Mouse (Mus musculus) kidney, embryonic 14.5 days (tissue): ENCODE measurements around the gene Cep78. TPM values are rescaled to one million over a fixed set of nuclear protein-coding genes. Genes with fewer than 3 reads are reported as not detected.
A peak's percentile ranks its signal among the peaks of the same experiment; 100 is the strongest.

Experiments
- ATAC-seq: fragments of 200-750 bp; cut with Nextera tagmentation; 2 replicates; pipeline ENCODE4 v1.8.0; 2017; ENCODE audit warnings: moderate number of reproducible peaks, mild to moderate bottlenecking, moderate TSS enrichment, moderate library complexity; ENCODE audit not compliant: low FRiP score, low TSS enrichment
- H3K27ac ChIP-seq: fragments of 300-500 bp; sonication (generic); 2 replicates; pipeline ENCODE4 v1.5.1; 2014; ENCODE audit warnings: low read depth, mild to moderate bottlenecking, low read length, moderate library complexity, mixed read lengths
- H3K27me3 ChIP-seq: fragments of 300-500 bp; sonication (generic); 2 replicates; pipeline ENCODE4 v1.6.1; 2014; ENCODE audit warnings: mild to moderate bottlenecking, low read length; ENCODE audit not compliant: control insufficient read depth, insufficient read depth
- H3K36me3 ChIP-seq: fragments of 300-500 bp; sonication (generic); 2 replicates; pipeline ENCODE4 v1.6.1; 2014; ENCODE audit warnings: low read length, mixed read lengths; ENCODE audit not compliant: control insufficient read depth, insufficient read depth
- H3K4me1 ChIP-seq: fragments of 300-500 bp; sonication (generic); 2 replicates; pipeline ENCODE4 v1.6.1; 2014; ENCODE audit warnings: low read length, mixed read lengths; ENCODE audit not compliant: control insufficient read depth, insufficient read depth
- H3K4me2 ChIP-seq: fragments of 300-500 bp; sonication (generic); replicated peaks from 2 replicates; pipeline ENCODE4 v1.6.1; 2014; ENCODE audit warnings: low read depth, mild to moderate bottlenecking, low read length
- H3K4me3 ChIP-seq: fragments of 300-500 bp; sonication (generic); 2 replicates; pipeline ENCODE4 v1.5.1; 2014; ENCODE audit warnings: mild to moderate bottlenecking, low read length
- H3K9ac ChIP-seq: fragments of 300-500 bp; sonication (generic); 2 replicates; pipeline ENCODE4 v1.6.1; 2014; ENCODE audit warnings: low read depth, mild to moderate bottlenecking, low read length, moderate library complexity
- H3K9me3 ChIP-seq: fragments of 300-500 bp; sonication (generic); 2 replicates; pipeline ENCODE4 v1.6.1; 2016; ENCODE audit warnings: low read length; ENCODE audit not compliant: control insufficient read depth
- WGBS: fragments of 180-500 bp; shearing (Covaris S2); extraction: QIAGEN DNeasy Blood & Tissue Kit; methylation state at CpG from one replicate; pipeline ENCODE4 v1.1.7; 2014; 5-methylcytosine and 5-hydroxymethylcytosine counted together
- polyA plus RNA-seq: library from polyadenylated mRNA; unstranded; fragments of >200 nt; fragmentation: Nextera tagmentation; extraction: Ambion mirVana; gene quantifications from 2 replicates; pipeline ENCODE4 v1.2.1, GENCODE M21; 2014

Cep78 gene
- polyA plus RNA-seq, 1 experiment from 2014 or later = 36.0 TPM

GRCm38 (mm10) chr19:15924866-15925718 lies 59.7 kb downstream of the Cep78 start:
- ATAC-seq = peak; percentile 99
- Histone ChIP-seq H3K9me3 (no peaks in the 10 kb centered on the region), H3K4me3 (peak overlapping the region; percentile 67), H3K27me3 (no peaks in the 10 kb centered on the region), H3K4me2 (peak overlapping the region; percentile 94), H3K4me1 (peaks cover 11% of the 10 kb centered on the region; the same call in 1 of the 2 replicates), H3K9ac (peak overlapping the region; percentile 73), H3K27ac (peak overlapping the region; percentile 84), H3K36me3 (peaks cover 4% of the 10 kb centered on the region; the same call in 1 of the 2 replicates)
- 3% methylated on average over 43 of the region's 43 CpGs for WGBS

- peak overlapping the region; percentile 84; the same call in 1 of the 2 replicates for H3K27ac ChIP-seq
- peaks cover 4% of the 10 kb centered on the region; the same call in 1 of the 2 replicates for H3K36me3 ChIP-seq
- H3K4me1 ChIP-seq = peaks cover 11% of the 10 kb centered on the region; the same call in 1 of the 2 replicates
- peak overlapping the region; percentile 73 for H3K9ac ChIP-seq
- H3K9me3 ChIP-seq = no peaks in the 10 kb centered on the region
- peak; percentile 63 for ATAC-seq
- no peaks in the 10 kb centered on the region for H3K27me3 ChIP-seq
- H3K4me2 ChIP-seq = peak overlapping the region; percentile 94
- WGBS = under 1% methylated on average over 46 of the region's 46 CpGs
- H3K4me3 ChIP-seq = peak overlapping the region; percentile 67
Measured at GRCm38 (mm10) chr19:15924181-15924865, 60.5 kb downstream of the Cep78 start.

- Histone ChIP-seq H3K4me3 (peak overlapping the region; percentile 67), H3K27ac (no peak overlapping the region), H3K9ac (peak overlapping the region; percentile 73; the same call in 1 of the 2 replicates), H3K4me1 (peaks cover 11% of the 10 kb centered on the region; the same call in 1 of the 2 replicates), H3K9me3 (no peaks in the 10 kb centered on the region), H3K27me3 (no peaks in the 10 kb centered on the region), H3K4me2 (peak overlapping the region; percentile 94), H3K36me3 (peaks cover 8% of the 10 kb centered on the region; the same call in 1 of the 2 replicates)
- ATAC-seq = no peak
- WGBS = 29% methylated on average over 9 of the region's 9 CpGs
Measured at GRCm38 (mm10) chr19:15923426-15923825, 61.4 kb downstream of the Cep78 start.

- Histone ChIP-seq H3K4me1 (peaks cover 6% of the 10 kb centered on the region; the same call in 1 of the 2 replicates), H3K4me3 (no peak overlapping the region), H3K36me3 (peaks cover 33% of the 10 kb centered on the region), H3K9ac (no peak overlapping the region), H3K4me2 (no peak overlapping the region), H3K9me3 (no peaks in the 10 kb centered on the region), H3K27me3 (no peaks in the 10 kb centered on the region), H3K27ac (no peak overlapping the region)
- WGBS = 98% methylated on average over 7 of the region's 7 CpGs
- ATAC-seq = no peak
Measured at GRCm38 (mm10) chr19:15919336-15919735, 65.5 kb downstream of the Cep78 start.

- Histone ChIP-seq H3K4me3 (no peak overlapping the region), H3K4me1 (peaks cover under 1% of the 10 kb centered on the region; the same call in 1 of the 2 replicates), H3K27ac (no peak overlapping the region), H3K9me3 (no peaks in the 10 kb centered on the region), H3K27me3 (no peaks in the 10 kb centered on the region), H3K9ac (no peak overlapping the region), H3K4me2 (no peak overlapping the region), H3K36me3 (peaks cover 44% of the 10 kb centered on the region)
- WGBS = 93% methylated on average over 7 of the region's 7 CpGs
- ATAC-seq = no peak
Measured at GRCm38 (mm10) chr19:15918111-15918510, 66.7 kb downstream of the Cep78 start.

- Histone ChIP-seq H3K4me3 (no peak overlapping the region), H3K9me3 (no peaks in the 10 kb centered on the region), H3K9ac (no peak overlapping the region), H3K4me1 (no peaks in the 10 kb centered on the region), H3K27me3 (no peaks in the 10 kb centered on the region), H3K36me3 (peaks cover 65% of the 10 kb centered on the region), H3K27ac (no peak overlapping the region), H3K4me2 (no peak overlapping the region)
- WGBS = 93% methylated on average over 9 of the region's 9 CpGs
- no peak for ATAC-seq
Measured at GRCm38 (mm10) chr19:15913249-15913997, 71.4 kb downstream of the Cep78 start.

- Histone ChIP-seq H3K9me3 (no peaks in the 10 kb centered on the region), H3K36me3 (peaks cover 65% of the 10 kb centered on the region), H3K4me3 (no peak overlapping the region), H3K4me2 (no peak overlapping the region), H3K27ac (no peak overlapping the region), H3K9ac (no peak overlapping the region), H3K27me3 (no peaks in the 10 kb centered on the region), H3K4me1 (no peaks in the 10 kb centered on the region)
- no peak for ATAC-seq
- 94% methylated on average over 5 of the region's 5 CpGs for WGBS
Measured at GRCm38 (mm10) chr19:15911441-15911840, 73.3 kb downstream of the Cep78 start.

GRCm38 (mm10) chr19:15910987-15911386 lies 73.8 kb downstream of the Cep78 start:
- WGBS = 70% methylated on average over 3 of the region's 3 CpGs
- Histone ChIP-seq H3K4me2 (no peak overlapping the region), H3K27me3 (no peaks in the 10 kb centered on the region), H3K9ac (no peak overlapping the region), H3K27ac (no peak overlapping the region), H3K36me3 (peaks cover 69% of the 10 kb centered on the region), H3K9me3 (no peaks in the 10 kb centered on the region), H3K4me1 (no peaks in the 10 kb centered on the region), H3K4me3 (no peak overlapping the region)
- ATAC-seq = no peak
